Mouse (Mus musculus): Measurements from ENCODE around the gene Nol7. TPM values are rescaled to one million over a fixed set of nuclear protein-coding genes. Genes with fewer than 3 reads are reported as not detected.
A peak's percentile ranks its signal among the peaks of the same experiment; 100 is the strongest.

Nol7 gene
- polyA plus RNA-seq (2015; fragmentation: Nextera tagmentation; extraction: Ambion mirVana), result 157 and 187 TPM in 2 replicates

DNA sequence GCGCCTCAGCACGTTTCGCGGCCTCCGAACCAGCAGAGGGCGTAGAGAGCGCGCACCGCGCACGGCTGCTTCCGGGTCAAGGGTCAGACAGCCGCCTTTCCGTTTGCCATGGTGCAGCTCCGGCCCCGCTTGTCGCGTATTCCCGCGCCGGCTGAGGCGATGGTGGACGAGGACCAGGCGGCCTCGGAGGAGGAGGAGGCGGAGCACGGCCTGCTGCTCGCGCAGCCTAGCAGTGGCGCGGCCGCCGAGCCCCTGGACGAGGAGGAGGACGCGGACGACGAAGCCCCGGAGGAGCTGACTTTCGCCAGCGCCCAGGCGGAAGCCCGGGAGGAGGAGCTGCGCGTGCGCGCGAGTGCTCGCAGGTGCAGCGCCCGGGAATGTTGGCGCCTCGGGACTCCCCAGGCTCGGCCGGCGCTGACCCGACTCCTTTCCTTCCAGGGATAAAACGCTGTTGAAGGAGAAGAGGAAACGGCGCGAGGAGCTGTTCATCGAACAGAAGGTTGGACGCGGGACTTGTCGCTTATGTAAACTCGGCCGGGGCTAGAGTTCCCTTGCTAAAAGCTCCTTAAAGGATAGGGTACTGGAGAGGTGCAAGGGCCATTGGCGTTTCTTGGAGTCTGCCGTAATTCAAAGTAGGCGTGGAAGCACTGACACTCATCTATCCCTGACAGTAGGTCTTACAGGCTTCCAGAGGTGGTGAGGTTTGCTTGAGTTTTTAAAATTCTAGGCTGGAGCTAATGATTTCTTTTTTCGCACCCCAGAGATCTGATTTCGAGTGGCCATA lies at the start of gene Nol7:
Gene Nol7, plus strand, starts transcription at position 94 of the 784 bp plus-strand sequence.
- Histone ChIP-seq H3K9ac (peak within 1 kb of the TSS; percentile 87), H3K9me3 (no peaks in the 10 kb centered on the region), H3K4me3 (peak within 1 kb of the TSS; percentile 77), H3K27me3 (no peaks in the 10 kb centered on the region), H3K4me1 (replicated peaks) (peaks cover 13% of the 10 kb centered on the region), H3K4me2 (peak within 1 kb of the TSS; percentile 60), H3K27ac (peak within 1 kb of the TSS; percentile 98), H3K36me3 (peaks cover 38% of the 10 kb centered on the region)
- WGBS, result 1% methylated on average over 72 of the region's 72 CpGs
- ATAC-seq (ENCODE audit: low FRiP score), result peak; percentile 94

DNA sequence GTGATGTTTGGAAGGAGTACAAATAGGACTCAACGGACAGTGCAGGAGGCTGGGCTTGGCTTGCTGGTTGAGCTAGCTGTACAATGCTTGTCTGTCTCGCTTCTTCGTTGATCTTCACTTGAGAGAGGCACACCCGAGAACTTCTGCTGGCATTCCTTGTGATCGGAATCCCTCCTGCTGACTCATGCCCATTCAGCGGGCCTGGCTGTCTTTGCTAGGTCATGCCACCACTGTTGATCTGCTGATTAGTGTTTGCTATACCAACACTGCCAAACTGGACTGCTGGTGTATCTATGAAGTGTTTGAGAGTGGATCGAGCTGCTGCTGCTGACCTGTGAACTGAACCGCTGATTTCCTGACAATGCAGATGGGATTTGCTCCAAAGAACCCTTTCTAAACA lies 48.8 kb upstream of the Nol7 start:
- ATAC-seq (ENCODE audit: low FRiP score), result no peak
- no peaks in the 10 kb centered on the region for H3K36me3 ChIP-seq
- no peaks in the 10 kb centered on the region for H3K27me3 ChIP-seq
- no peaks in the 10 kb centered on the region for H3K4me1 ChIP-seq (replicated peaks)
- H3K4me3 ChIP-seq, result no peak overlapping the region
- H3K9me3 ChIP-seq, result no peaks in the 10 kb centered on the region
- 86% methylated on average over 8 of the region's 8 CpGs for WGBS
- H3K27ac ChIP-seq, result no peak overlapping the region
- H3K4me2 ChIP-seq, result no peak overlapping the region
- H3K9ac ChIP-seq, result no peak overlapping the region

DNA sequence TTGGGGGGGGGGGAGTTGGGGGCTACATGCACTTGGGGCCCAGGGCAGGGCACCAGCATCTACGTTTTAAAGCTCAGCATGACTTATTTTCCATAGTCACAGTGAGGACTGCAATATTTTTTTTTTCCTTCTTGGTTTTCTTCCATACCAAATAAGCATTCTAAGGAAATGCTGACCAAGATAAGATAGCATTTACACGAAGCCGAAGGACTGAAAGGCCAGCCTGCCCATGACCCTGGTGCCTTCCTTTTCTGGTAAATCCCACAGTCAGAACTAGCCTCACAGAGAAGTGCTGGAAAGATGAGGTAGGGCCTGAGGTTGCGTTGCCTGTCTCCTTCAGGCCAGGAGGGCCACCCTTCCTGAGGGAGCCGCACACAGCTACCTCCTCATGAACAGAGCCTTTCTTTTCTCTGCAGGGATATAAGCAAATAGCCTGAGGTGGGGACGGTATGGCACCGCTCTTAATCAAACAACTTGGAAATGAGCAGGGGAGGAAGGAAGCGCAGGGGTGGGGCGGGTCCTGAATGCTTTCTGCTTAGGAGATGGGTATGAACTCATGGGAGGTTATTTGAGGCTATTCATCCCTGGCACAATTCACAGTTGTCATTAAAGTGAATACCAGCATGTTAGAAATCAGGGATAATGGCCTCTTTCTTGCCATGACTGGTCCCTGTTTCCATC lies 47.6 kb upstream of the Nol7 start:
- no peak overlapping the region for H3K4me2 ChIP-seq
- no peaks in the 10 kb centered on the region for H3K4me1 ChIP-seq (replicated peaks)
- H3K27ac ChIP-seq, result no peak overlapping the region
- H3K9me3 ChIP-seq, result no peaks in the 10 kb centered on the region
- no peak overlapping the region for H3K4me3 ChIP-seq
- no peak overlapping the region for H3K9ac ChIP-seq
- no peaks in the 10 kb centered on the region for H3K27me3 ChIP-seq
- WGBS, result 80% methylated on average over 9 of the region's 9 CpGs
- H3K36me3 ChIP-seq, result no peaks in the 10 kb centered on the region
- no peak for ATAC-seq (ENCODE audit: low FRiP score)

DNA sequence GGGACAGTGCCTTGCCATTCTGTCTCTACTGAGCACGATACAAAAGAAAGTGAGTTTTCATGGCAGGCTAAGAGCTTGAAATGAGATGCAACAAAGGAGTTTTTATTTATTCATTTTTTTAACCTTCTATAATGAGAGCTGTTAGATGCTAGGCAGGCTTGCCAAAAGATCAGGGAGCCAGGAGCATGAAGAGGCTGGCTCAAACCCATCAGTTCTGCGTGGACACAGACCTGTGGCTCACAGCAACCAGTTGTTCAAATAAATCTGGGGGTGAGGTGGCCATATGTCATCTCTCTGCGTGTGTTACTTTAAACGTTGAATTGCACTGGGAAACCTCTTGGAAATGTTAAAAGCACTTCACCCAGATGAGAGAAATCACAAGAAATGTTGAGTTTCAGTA lies 44.8 kb upstream of the Nol7 start:
- 69% methylated on average over 4 of the region's 4 CpGs for WGBS
- Histone ChIP-seq H3K9ac (no peak overlapping the region), H3K4me3 (no peak overlapping the region), H3K27ac (no peak overlapping the region), H3K36me3 (no peaks in the 10 kb centered on the region), H3K4me1 (replicated peaks) (no peaks in the 10 kb centered on the region), H3K9me3 (no peaks in the 10 kb centered on the region), H3K4me2 (no peak overlapping the region), H3K27me3 (no peaks in the 10 kb centered on the region)
- no peak for ATAC-seq (ENCODE audit: low FRiP score)

- H3K9me3 ChIP-seq, result no peaks in the 10 kb centered on the region
- no peak for ATAC-seq (ENCODE audit: low FRiP score)
- H3K27ac ChIP-seq, result no peak overlapping the region
- H3K4me1 ChIP-seq (replicated peaks), result 0 out of 2 replicates have a peak, but pooled peaks cover 3% of the 10 kb centered on the region
- no peaks in the 10 kb centered on the region for H3K27me3 ChIP-seq
- no peak overlapping the region for H3K4me3 ChIP-seq
- no peak overlapping the region for H3K4me2 ChIP-seq
- H3K9ac ChIP-seq, result no peak overlapping the region
- no peaks in the 10 kb centered on the region for H3K36me3 ChIP-seq
- 83% methylated on average over 12 of the region's 12 CpGs for WGBS
These were observed 43.8 kb upstream of the Nol7 start for GRCm38 (mm10) chr13:43354362-43354761.

- Histone ChIP-seq H3K27me3 (no peaks in the 10 kb centered on the region), H3K9ac (no peak overlapping the region), H3K27ac (no peak overlapping the region), H3K4me1 (replicated peaks) (0 out of 2 replicates have a peak, but pooled peaks cover 3% of the 10 kb centered on the region), H3K4me3 (no peak overlapping the region), H3K9me3 (no peaks in the 10 kb centered on the region), H3K36me3 (no peaks in the 10 kb centered on the region), H3K4me2 (no peak overlapping the region)
- ATAC-seq (ENCODE audit: low FRiP score), result no peak
- 89% methylated on average over 14 of the region's 14 CpGs for WGBS
These were observed 41.7 kb upstream of the Nol7 start for GRCm38 (mm10) chr13:43356346-43357125.

GRCm38 (mm10) chr13:43360534-43360933 lies 37.7 kb upstream of the Nol7 start:
- Histone ChIP-seq H3K4me2 (no peak overlapping the region), H3K9ac (no peak overlapping the region), H3K27ac (no peak overlapping the region), H3K27me3 (no peaks in the 10 kb centered on the region), H3K36me3 (no peaks in the 10 kb centered on the region), H3K9me3 (no peaks in the 10 kb centered on the region), H3K4me1 (replicated peaks) (0 out of 2 replicates have a peak, but pooled peaks cover 3% of the 10 kb centered on the region), H3K4me3 (no peak overlapping the region)
- no peak for ATAC-seq (ENCODE audit: low FRiP score)
- 77% methylated on average over 6 of the region's 6 CpGs for WGBS

GRCm38 (mm10) chr13:43362353-43362752 lies 35.8 kb upstream of the Nol7 start:
- Histone ChIP-seq H3K4me1 (replicated peaks) (peaks cover 14% of the 10 kb centered on the region), H3K4me3 (no peak overlapping the region), H3K4me2 (no peak overlapping the region), H3K27me3 (no peaks in the 10 kb centered on the region), H3K27ac (no peak overlapping the region), H3K36me3 (no peaks in the 10 kb centered on the region), H3K9ac (no peak overlapping the region), H3K9me3 (no peaks in the 10 kb centered on the region)
- 83% methylated on average over 9 of the region's 9 CpGs for WGBS
- ATAC-seq (ENCODE audit: low FRiP score), result no peak

- Histone ChIP-seq H3K36me3 (no peaks in the 10 kb centered on the region), H3K27me3 (no peaks in the 10 kb centered on the region), H3K27ac (peak within 1 kb of the TSS; percentile 80), H3K9ac (peak within 1 kb of the TSS; percentile 80), H3K9me3 (no peaks in the 10 kb centered on the region), H3K4me3 (peak within 1 kb of the TSS; percentile 57), H3K4me1 (replicated peaks) (peaks cover 11% of the 10 kb centered on the region), H3K4me2 (peak within 1 kb of the TSS; percentile 79)
- WGBS, result 15% methylated on average over 42 of the region's 42 CpGs
- peak; percentile 95 for ATAC-seq (ENCODE audit: low FRiP score)
These were observed 33.0 kb upstream of the Nol7 start, which contains the start of gene Sirt5 for GRCm38 (mm10) chr13:43364985-43365824. TSS of gene Sirt5 (plus strand) at chr13:43365496.

DNA sequence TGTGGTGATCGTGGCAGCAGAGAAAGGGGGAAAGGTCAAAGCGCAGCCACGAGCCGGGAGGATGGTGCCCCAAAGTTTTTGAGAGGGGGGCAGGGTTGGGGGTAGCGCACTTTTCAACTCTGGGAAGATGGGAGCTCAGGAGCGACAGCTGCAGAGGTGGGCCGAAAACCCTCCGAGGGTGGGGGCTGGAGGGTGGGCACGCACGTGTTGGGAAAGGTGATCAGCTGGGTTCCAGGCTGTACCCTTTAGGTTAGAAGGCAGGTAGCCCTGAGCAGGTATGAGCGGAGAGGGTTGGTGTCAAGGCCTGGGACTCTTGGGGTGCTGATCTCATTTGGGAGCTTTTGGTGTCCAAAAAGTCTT lies 32.4 kb upstream of the Nol7 start:
- peak overlapping the region; percentile 80 for H3K9ac ChIP-seq
- H3K36me3 ChIP-seq, result peaks cover 4% of the 10 kb centered on the region
- WGBS, result 15% methylated on average over 11 of the region's 11 CpGs
- peak overlapping the region; percentile 80 for H3K27ac ChIP-seq
- ATAC-seq (ENCODE audit: low FRiP score), result peak; percentile 71; the same call in 1 of the 2 replicates
- H3K4me2 ChIP-seq, result peak overlapping the region; percentile 79
- no peaks in the 10 kb centered on the region for H3K27me3 ChIP-seq
- H3K4me3 ChIP-seq, result peak overlapping the region; percentile 57
- H3K4me1 ChIP-seq (replicated peaks), result peaks cover 11% of the 10 kb centered on the region
- H3K9me3 ChIP-seq, result no peaks in the 10 kb centered on the region

DNA sequence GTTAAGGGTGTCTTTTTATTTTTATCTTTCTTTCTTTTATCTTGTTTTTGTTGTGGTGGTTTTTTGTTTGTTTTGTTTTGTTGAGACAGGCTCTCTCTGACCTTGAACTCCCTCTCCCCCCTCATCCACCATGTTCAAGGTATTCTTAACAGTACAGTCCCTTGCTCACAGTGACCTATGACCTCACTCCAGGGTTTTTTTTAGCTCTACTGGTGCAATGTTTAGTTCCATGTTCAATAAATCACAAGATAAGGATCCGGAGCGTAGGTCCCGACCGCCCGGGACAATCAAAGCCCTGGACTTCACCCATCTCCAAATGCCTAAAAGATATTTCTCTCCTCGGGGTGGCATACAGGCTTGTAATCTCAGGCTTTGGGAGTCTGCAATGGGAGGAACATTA lies 28.1 kb upstream of the Nol7 start:
- ATAC-seq (ENCODE audit: low FRiP score), result no peak
- no peak overlapping the region for H3K27ac ChIP-seq
- no peaks in the 10 kb centered on the region for H3K27me3 ChIP-seq
- H3K9me3 ChIP-seq, result peaks cover 2% of the 10 kb centered on the region; the same call in 1 of the 2 replicates
- peaks cover 29% of the 10 kb centered on the region for H3K36me3 ChIP-seq
- WGBS, result 94% methylated on average over 6 of the region's 6 CpGs
- H3K4me3 ChIP-seq, result no peak overlapping the region
- H3K4me2 ChIP-seq, result no peak overlapping the region
- no peak overlapping the region for H3K9ac ChIP-seq
- peaks cover 11% of the 10 kb centered on the region for H3K4me1 ChIP-seq (replicated peaks)

Measured in hindbrain, embryonic 13.5 days (tissue).